Mouse (Mus musculus): ENCODE measurements around the gene Apba3. TPM values are rescaled to one million over a fixed set of nuclear protein-coding genes. Genes with fewer than 3 reads are reported as not detected.
A peak's percentile ranks its signal among the peaks of the same experiment; 100 is the strongest.

Gene Apba3
- polyA plus RNA-seq, 1 experiment from 2014 or later = 55.5 TPM

DNA sequence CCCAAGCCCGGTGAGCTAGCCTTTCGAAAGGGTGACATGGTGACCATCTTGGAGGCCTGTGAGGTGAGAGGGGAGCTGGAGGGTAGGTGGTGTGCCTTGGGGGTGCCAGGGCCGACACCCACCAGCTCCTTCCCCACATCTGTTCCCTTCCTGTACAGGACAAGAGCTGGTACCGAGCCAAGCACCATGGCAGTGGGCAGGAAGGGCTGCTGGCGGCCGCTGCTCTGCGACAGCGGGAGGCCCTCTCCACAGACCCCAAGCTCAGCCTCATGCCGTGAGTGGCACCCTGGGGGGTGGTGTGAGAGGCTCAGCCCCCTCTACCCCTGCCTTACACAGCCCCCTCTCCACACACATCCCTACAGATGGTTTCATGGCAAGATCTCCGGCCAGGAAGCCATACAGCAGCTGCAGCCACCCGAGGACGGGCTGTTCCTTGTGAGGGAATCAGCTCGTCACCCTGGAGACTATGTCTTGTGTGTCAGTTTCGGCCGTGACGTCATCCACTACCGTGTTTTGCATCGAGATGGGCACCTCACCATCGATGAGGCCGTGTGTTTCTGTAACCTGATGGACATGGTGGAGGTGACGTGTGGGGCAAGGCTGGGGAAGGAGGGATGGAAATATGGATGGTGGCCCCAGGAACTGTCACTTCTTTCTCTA is 7.4 kb upstream of the Apba3 start:
- WGBS = 48% methylated on average over 21 of the region's 21 CpGs
- H3K4me1 ChIP-seq = peaks cover 33% of the 10 kb centered on the region
- H3K9me3 ChIP-seq (replicated peaks) = peaks cover 7% of the 10 kb centered on the region; the same call in 1 of the 2 replicates
- peaks cover 41% of the 10 kb centered on the region for H3K36me3 ChIP-seq
- no peak for DNase-seq (ENCODE audit: low spot score)
- H3K4me3 ChIP-seq = peak overlapping the region; percentile 16; the same call in 1 of the 2 replicates
- 0 out of 2 replicates have a peak overlapping the region, but pooled peaks have one; percentile 10 for H3K27ac ChIP-seq (replicated peaks)
- H3K27me3 ChIP-seq (ENCODE audit: low read depth, poor library complexity, severe bottlenecking) = peaks cover 69% of the 10 kb centered on the region

DNA sequence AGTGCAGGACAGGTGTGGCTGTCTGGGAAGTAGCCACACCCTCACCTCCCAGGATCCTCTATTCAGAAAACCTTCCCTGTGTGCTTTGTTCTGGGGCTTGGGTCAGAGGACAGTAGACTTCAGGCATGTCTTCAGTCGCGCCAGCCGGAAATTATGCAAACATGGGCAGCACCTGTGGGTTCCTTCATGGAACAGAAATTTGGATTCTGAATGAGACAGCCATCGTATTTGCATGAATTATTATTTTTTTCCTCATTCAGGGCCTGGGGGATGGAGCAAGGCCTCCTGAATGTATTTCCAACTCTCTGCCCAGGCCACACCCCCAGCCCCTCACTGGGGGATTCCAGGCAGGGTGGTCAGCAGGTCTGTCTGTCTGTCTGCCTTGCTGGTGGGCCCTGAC is 5.7 kb upstream of the Apba3 start:
- peaks cover 43% of the 10 kb centered on the region for H3K4me1 ChIP-seq
- peaks cover 53% of the 10 kb centered on the region for H3K27me3 ChIP-seq (ENCODE audit: low read depth, poor library complexity, severe bottlenecking)
- H3K36me3 ChIP-seq = peaks cover 56% of the 10 kb centered on the region
- H3K9me3 ChIP-seq (replicated peaks) = peaks cover 7% of the 10 kb centered on the region; the same call in 1 of the 2 replicates
- H3K4me3 ChIP-seq = 0 out of 2 replicates have a peak overlapping the region, but pooled peaks have one; percentile 20
- H3K27ac ChIP-seq (replicated peaks) = no peak overlapping the region
- no peak for DNase-seq (ENCODE audit: low spot score)
- 91% methylated on average over 4 of the region's 4 CpGs for WGBS

DNA sequence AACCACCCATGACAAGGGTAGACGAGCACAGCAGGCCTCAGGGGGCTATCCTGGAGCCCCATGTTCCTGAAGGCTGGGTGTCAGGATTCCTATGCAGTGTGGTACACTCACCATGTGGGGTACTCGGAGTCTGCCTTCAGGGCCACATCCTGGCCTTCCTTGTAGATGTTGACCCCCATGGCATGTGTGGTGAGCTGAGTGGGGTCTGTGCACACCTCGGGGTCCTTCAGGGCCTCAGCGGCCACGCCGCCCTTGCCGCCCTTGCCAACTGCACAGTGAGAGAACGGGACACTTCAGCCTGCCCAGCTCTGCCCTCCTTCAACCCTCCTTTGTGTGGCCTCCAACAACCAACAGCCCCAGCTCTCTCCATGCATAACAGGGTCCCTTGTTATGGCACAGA is 1.2 kb upstream of the Apba3 start:
- whole genome bisulfite sequencing = 97% methylated on average over 8 of the region's 8 CpGs
- Histone ChIP-seq H3K4me3 (peak overlapping the region; percentile 64), H3K27ac (replicated peaks) (no peak overlapping the region), H3K4me1 (peaks cover 26% of the 10 kb centered on the region), H3K27me3 (ENCODE audit: low read depth, poor library complexity, severe bottlenecking) (peaks cover 8% of the 10 kb centered on the region), H3K36me3 (peaks cover 57% of the 10 kb centered on the region), H3K9me3 (replicated peaks) (peaks cover 4% of the 10 kb centered on the region; the same call in 1 of the 2 replicates)
- no peak for DNase-seq (ENCODE audit: low spot score)

DNA sequence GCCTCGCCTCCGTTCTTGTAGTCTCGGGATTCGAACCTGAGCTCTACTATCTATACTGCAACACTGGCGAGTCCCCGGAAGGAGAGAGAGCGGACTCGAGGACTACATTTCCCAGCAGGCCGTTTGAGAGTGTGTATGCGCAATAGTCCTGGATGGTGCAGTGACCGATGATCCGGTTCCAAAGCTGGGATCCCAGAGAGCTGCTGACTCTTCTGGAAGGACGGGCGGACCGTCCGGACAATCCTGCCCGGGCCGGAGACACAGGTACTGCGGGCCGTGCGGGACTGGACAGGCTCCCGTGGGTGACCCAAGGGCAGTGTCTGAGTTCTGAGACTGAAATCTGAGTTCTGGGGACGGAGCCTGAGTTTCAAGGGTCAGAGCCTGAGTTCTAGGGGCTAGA is 1.3 kb downstream of the Apba3 start:
- Histone ChIP-seq H3K9me3 (replicated peaks) (no peaks in the 10 kb centered on the region), H3K27ac (replicated peaks) (peak overlapping the region; percentile 74), H3K4me3 (peak overlapping the region; percentile 60), H3K36me3 (peaks cover 57% of the 10 kb centered on the region), H3K27me3 (ENCODE audit: low read depth, poor library complexity, severe bottlenecking) (no peaks in the 10 kb centered on the region), H3K4me1 (peaks cover 23% of the 10 kb centered on the region)
- peak; percentile 77 for DNase-seq (ENCODE audit: low spot score)
- WGBS = 4% methylated on average over 23 of the region's 23 CpGs

DNA sequence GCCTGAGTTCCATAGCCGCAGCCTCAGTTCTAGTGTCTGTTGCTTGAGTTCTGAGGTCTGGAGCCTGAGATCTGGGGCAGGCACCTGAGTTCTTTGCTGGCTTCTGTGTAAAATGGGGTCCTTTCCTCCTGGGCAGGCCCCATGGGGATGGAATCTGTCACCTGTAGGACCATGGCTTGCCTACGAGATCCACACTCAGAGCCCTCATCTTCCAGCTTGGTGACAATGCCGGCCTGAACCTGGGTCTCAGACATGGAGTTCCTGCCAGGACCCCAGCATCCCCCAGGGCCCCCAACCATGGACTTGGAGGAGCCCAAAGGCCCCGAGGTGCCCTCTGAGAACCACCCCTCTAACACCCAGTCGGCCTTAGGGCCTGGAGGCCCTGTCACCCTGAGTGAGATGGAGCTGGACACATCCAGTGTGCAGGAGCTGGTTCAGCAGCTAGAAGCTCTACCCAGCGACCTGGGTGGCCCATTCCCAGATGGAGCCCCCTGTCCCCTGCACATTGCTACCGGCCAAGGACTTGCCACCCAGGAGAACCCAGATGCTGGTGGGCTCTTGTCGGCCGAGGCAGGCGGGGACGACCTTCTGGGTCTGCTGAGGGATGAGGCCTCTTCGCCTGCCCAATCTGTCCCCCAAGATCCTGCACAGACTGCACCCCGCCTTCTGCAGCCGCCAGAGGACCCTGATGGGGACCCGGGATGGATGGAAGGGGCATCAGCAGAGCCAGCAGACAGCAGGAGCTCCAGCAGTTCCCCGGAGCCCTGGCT is 2.1 kb downstream of the Apba3 start:
- H3K27me3 ChIP-seq (ENCODE audit: low read depth, poor library complexity, severe bottlenecking) = no peaks in the 10 kb centered on the region
- DNase-seq (ENCODE audit: low spot score) = no peak
- WGBS = 87% methylated on average over 16 of the region's 16 CpGs
- peaks cover 57% of the 10 kb centered on the region for H3K36me3 ChIP-seq
- no peaks in the 10 kb centered on the region for H3K9me3 ChIP-seq (replicated peaks)
- H3K4me1 ChIP-seq = peaks cover 23% of the 10 kb centered on the region
- H3K4me3 ChIP-seq = peak overlapping the region; percentile 60
- peak overlapping the region; percentile 74 for H3K27ac ChIP-seq (replicated peaks)

DNA sequence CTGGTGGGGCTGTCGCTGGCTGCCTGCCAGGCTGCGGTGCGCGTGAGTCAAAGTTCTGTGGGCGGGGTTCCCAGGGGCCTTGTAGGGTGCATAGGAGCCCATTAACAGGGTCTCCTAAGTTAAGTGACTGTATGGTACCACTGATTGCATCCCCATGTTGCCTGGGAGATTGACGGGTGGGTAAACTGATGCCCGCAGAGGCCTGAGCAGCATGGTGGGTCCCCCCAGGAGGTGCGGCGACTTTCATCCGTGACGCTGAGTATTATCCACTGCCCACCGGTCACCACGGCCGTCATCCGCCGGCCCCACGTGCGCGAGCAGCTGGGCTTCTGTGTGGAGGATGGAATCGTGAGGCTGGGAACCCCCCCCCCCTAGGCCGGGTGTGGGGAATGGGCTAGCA is 5.6 kb downstream of the Apba3 start:
- DNase-seq (ENCODE audit: low spot score) = no peak
- peaks cover 49% of the 10 kb centered on the region for H3K36me3 ChIP-seq

DNA sequence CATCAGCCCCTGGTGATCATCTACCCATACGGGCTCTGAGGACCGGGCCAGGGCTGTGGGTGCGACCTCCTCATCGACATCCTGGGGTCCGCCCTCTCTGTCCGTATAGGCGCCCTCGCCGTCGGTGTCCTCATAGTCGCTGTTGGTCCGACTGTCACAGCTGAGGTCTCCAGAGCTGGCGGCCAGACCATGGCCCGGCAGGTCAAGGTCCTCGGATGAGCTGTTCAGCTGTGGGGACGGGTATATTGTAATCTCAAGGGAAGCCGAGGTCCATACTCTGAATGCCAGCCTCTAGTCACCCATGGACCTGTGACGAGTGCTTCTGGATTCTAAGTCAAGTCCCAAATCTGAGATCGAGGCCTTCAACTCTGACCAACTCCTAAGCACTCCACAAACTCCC is 7.1 kb downstream of the Apba3 start:
- Histone ChIP-seq H3K9me3 (replicated peaks) (no peaks in the 10 kb centered on the region), H3K4me1 (peaks cover 5% of the 10 kb centered on the region), H3K27ac (replicated peaks) (no peak overlapping the region), H3K27me3 (ENCODE audit: low read depth, poor library complexity, severe bottlenecking) (peaks cover 4% of the 10 kb centered on the region; the same call in 1 of the 2 replicates), H3K4me3 (no peak overlapping the region), H3K36me3 (peaks cover 49% of the 10 kb centered on the region)
- DNase-seq (ENCODE audit: low spot score) = no peak
- 96% methylated on average over 19 of the region's 19 CpGs for WGBS

More for the DNA sequence above, 5.6 kb downstream of the Apba3 start:
- Histone ChIP-seq H3K27ac (replicated peaks) (no peak overlapping the region), H3K9me3 (replicated peaks) (no peaks in the 10 kb centered on the region), H3K27me3 (ENCODE audit: low read depth, poor library complexity, severe bottlenecking) (peaks cover 4% of the 10 kb centered on the region; the same call in 1 of the 2 replicates), H3K4me1 (peaks cover 12% of the 10 kb centered on the region), H3K4me3 (no peak overlapping the region)
- WGBS = 97% methylated on average over 21 of the region's 21 CpGs

DNA sequence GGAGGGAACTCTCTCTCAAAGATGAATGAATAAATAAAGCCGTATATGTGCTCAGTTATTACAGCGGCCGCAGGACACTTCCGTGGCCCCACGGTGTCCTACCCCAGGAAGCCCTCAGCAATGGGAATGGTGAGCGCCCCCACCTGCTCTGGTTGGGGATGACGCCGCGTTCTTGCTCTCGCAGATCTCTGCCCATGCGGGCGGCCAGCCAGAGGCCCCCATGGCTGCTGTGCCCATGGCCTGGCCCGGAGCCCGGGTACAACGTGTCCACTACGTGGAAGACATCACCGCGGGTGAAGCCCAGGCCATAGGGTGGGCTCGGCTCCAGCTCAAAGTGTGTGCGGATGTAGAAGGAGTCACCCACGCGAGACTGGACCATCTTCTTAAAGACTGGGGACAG is 10.9 kb downstream of the Apba3 start:
- whole genome bisulfite sequencing = 73% methylated on average over 22 of the region's 22 CpGs

DNA sequence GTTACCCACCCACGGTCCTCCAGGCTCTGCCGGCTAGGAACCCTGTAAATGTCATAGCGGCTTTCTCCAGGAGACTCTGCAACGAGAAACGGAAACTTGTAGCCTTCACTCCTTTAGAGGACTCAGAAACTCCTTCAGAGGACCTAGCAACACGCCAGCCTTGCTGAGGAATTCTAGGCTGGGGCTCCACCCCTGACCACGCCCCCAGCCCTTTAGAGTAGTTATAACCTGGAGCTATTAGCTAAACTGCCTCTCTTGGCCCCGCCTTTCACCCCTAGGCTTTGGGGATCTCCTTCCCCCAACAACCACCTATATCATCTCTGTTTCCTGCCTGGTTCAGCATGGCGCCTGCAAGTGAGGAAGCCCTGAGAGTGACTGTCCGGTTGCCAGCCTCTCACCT is 12.7 kb downstream of the Apba3 start:
- Histone ChIP-seq H3K4me3 (peak overlapping the region; percentile 1; the same call in 1 of the 2 replicates), H3K27me3 (ENCODE audit: low read depth, poor library complexity, severe bottlenecking) (peaks cover 50% of the 10 kb centered on the region), H3K27ac (replicated peaks) (no peak overlapping the region; the same call in 1 of the 2 replicates), H3K36me3 (peaks cover 5% of the 10 kb centered on the region; the same call in 1 of the 2 replicates), H3K4me1 (peaks cover 19% of the 10 kb centered on the region), H3K9me3 (replicated peaks) (no peaks in the 10 kb centered on the region)
- no peak for DNase-seq (ENCODE audit: low spot score)
- 49% methylated on average over 10 of the region's 10 CpGs for WGBS

More for the DNA sequence above, 10.9 kb downstream of the Apba3 start:
- DNase-seq (ENCODE audit: low spot score) = no peak
- Histone ChIP-seq H3K9me3 (replicated peaks) (no peaks in the 10 kb centered on the region), H3K4me3 (no peak overlapping the region), H3K27me3 (ENCODE audit: low read depth, poor library complexity, severe bottlenecking) (peaks cover 32% of the 10 kb centered on the region), H3K4me1 (peaks cover 12% of the 10 kb centered on the region), H3K36me3 (peaks cover 23% of the 10 kb centered on the region), H3K27ac (replicated peaks) (no peak overlapping the region)

DNA sequence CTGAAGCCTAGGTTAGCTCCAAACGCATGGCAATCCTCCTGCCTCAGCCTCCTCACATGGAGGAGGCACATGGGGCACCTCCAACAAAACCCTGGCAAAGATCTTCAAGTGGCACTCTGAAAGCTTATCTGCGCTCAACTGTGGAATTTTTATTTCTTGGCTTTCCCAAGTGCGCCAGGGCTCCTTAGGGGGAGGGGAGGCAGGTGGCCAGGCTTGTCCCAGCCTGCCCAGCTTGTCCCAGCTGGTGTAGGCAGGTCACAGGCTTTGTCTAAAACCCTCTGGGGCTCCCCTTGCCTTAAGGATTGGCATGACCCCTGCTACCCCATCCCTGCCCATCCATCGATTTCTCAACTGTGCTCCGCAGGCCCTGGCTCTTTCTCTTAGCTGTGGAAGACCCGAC is 17.4 kb downstream of the Apba3 start:
- H3K4me1 ChIP-seq = peaks cover 47% of the 10 kb centered on the region
- H3K9me3 ChIP-seq (replicated peaks) = no peaks in the 10 kb centered on the region
- WGBS = 66% methylated on average over 6 of the region's 6 CpGs
- H3K4me3 ChIP-seq = no peak overlapping the region
- no peak overlapping the region for H3K27ac ChIP-seq (replicated peaks)
- no peak for DNase-seq (ENCODE audit: low spot score)
- no peaks in the 10 kb centered on the region for H3K36me3 ChIP-seq
- peaks cover 84% of the 10 kb centered on the region for H3K27me3 ChIP-seq (ENCODE audit: low read depth, poor library complexity, severe bottlenecking)

DNA sequence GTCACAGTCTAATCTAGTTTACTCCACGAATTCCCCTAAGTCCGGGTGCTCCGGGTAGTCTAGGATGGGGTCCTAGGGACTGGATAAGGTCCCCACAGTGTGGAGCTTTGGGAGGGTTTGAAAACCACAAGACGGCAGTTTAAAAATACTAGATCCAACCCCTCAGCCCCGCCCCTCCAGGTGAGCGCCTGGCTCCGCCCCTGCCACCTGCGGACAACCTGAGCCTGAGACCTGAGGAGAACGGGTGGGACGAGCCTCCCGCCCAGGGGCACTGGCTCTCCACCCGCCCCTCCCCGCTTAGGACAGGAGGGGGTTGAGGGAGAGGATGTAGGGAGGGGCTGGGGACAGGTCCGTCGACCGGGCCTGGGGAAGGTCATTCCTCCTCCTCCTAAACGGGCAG is 18.0 kb downstream of the Apba3 start:
- DNase-seq (ENCODE audit: low spot score) = no peak
- Histone ChIP-seq H3K4me1 (peaks cover 45% of the 10 kb centered on the region), H3K4me3 (peak overlapping the region; percentile 64), H3K36me3 (no peaks in the 10 kb centered on the region), H3K27me3 (ENCODE audit: low read depth, poor library complexity, severe bottlenecking) (peaks cover 84% of the 10 kb centered on the region), H3K27ac (replicated peaks) (no peak overlapping the region; the same call in 1 of the 2 replicates), H3K9me3 (replicated peaks) (no peaks in the 10 kb centered on the region)
- WGBS = 13% methylated on average over 17 of the region's 17 CpGs

DNA sequence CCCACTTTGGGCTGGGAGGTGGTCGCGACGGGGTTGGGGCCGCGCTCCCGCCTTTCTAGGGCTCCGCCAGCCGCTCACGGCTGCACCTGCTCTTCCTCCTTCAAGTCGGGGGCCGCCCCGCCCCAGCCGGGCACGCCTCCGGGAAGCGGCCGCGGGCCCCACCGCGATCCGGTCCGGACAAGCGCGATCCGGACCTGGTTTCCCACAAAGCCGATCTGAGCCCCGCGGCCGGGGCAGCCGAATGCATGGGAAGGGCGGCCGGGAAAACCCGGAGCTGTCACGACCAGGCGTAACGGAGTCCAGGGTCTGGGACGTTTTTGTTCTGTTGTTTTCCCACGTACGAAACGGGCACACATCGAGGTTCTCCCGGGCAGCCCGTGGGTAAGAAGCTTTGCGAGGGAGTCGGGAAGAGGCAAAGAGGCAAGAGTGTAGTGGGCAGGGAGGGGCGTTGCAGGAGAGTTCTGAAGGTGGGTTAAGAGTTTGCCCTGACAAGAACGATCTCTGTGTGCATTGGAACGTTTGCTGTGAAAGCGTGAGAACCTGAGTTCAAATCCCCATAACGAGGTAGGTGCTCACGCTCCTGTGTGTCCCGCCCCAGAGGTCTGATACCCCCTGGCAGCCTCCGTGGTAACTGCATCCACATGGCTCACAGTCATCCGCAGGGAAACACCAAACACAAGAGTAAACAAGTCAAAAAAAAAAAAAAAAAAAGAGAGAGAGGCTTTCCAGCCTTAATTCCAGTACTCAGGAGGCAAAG is 19.1 kb downstream of the Apba3 start:
- DNase-seq (ENCODE audit: low spot score) = peak; percentile 95
- Histone ChIP-seq H3K9me3 (replicated peaks) (no peaks in the 10 kb centered on the region), H3K4me3 (peak overlapping the region; percentile 64), H3K27ac (replicated peaks) (peak overlapping the region; percentile 86), H3K36me3 (no peaks in the 10 kb centered on the region), H3K4me1 (peaks cover 42% of the 10 kb centered on the region), H3K27me3 (ENCODE audit: low read depth, poor library complexity, severe bottlenecking) (peaks cover 84% of the 10 kb centered on the region)
- 2% methylated on average over 54 of the region's 54 CpGs for WGBS
